Mouse (Mus musculus): ENCODE results near the gene Nip7.
"Not testable (repeated sequence)": the region's sequence is repeated elsewhere in the genome, so short reads cannot be mapped to it uniquely, and the experiment has no call there.

The Nip7 gene

DNA sequence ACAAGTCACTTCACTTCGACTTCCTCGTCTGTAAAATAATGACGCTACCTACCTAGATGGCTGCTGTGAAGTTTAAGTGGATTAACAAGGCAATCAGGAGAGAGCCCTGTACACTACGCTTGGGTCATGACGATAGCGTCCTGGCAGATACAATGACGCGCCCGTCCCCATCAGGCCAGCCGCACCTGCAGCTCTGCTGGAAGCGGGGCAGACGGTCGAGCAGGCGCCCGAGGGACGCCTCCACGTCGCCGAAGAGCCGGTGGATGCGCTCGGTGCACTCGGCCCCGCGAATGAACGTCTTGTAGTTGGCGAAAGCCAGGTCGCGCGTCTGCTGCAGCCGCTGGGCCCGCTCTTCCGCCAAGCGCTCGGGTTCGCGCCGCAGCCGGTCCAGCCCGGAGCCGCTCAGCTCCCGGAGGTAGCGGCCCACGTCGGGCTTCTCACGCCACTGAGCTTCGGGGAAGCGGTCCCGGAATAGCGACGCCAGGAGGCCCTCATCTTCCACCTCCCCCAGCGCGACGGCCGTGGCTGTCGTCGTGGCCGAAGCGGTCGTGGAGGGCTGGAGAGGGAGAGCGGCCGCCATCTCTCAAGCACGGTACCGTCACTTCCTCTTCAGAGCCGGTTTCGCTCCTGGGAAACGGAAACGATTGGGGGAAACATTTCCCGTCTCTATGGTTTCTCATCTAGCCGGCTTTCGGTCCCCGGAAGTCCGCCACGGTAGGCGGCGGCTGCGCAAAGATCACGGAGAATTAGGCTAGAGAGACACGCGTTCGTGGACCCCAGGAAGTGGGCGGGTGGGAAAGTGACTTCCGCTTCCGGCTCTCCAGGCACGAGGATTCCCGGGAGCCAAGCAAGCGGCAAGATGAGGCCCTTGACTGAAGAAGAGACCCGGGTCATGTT lies at the start of gene Nip7, which contains the start of gene Cog8:
Nip7 (plus strand) TSS at position 802 of the 897 bp plus-strand sequence.
Cog8 (minus strand) TSS at position 614 of the 897 bp plus-strand sequence.
- peak; percentile 94 for DNase-seq (ENCODE audit: low spot score)

DNA sequence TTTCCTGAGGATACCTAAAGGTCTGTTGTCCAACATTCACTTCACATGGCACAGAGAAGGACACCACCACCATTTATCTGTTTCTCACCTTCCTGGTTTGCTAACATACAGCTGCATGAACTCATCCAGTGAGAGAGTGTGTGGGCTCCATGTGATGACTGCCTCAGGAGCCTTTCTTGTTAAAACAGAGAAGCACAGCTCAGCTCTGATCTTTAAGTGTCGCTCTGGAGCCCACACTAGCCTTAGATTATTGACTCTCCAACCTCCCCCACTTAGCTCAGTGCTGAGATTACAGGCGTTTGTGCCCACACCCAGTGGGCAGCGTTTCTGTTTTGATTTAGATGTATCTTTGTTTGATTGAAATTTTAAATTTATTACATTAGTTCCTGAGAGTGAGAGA lies 48.9 kb upstream of the Nip7 start:
- DNase-seq (ENCODE audit: low spot score), result no peak

GRCm38 (mm10) chr8:107012666-107013065 lies 44.0 kb upstream of the Nip7 start:
- DNase-seq (ENCODE audit: low spot score), result no peak

- DNase-seq (ENCODE audit: low spot score), result no peak
Observed at GRCm38 (mm10) chr8:107014915-107015314, 41.8 kb upstream of the Nip7 start.

DNA sequence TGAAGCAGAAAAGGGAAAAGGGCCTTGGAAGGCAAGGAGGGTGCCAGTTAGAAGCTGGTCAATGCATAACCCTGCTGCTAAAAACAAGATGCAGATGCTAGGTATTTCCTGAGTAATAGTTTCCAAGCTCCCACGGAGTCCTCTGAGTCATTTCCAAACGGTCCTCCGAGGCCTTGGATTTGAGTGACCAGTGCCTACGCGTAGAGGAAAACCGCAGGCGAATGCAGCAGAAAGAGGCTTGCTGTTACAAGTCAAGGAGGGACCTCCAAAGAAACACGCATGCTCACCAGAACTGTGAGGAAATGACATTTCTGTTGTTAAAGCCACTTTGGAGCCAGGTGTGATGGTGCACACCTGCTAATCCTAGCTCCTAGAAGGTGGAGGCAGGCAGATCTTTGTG lies 33.2 kb upstream of the Nip7 start:
- peak; percentile 17 for DNase-seq (ENCODE audit: low spot score)

- no peak for DNase-seq (ENCODE audit: low spot score)
Observed at GRCm38 (mm10) chr8:107029310-107029709, 27.4 kb upstream of the Nip7 start.

GRCm38 (mm10) chr8:107030058-107030457 lies 26.6 kb upstream of the Nip7 start:
- DNase-seq (ENCODE audit: low spot score), result no peak

DNA sequence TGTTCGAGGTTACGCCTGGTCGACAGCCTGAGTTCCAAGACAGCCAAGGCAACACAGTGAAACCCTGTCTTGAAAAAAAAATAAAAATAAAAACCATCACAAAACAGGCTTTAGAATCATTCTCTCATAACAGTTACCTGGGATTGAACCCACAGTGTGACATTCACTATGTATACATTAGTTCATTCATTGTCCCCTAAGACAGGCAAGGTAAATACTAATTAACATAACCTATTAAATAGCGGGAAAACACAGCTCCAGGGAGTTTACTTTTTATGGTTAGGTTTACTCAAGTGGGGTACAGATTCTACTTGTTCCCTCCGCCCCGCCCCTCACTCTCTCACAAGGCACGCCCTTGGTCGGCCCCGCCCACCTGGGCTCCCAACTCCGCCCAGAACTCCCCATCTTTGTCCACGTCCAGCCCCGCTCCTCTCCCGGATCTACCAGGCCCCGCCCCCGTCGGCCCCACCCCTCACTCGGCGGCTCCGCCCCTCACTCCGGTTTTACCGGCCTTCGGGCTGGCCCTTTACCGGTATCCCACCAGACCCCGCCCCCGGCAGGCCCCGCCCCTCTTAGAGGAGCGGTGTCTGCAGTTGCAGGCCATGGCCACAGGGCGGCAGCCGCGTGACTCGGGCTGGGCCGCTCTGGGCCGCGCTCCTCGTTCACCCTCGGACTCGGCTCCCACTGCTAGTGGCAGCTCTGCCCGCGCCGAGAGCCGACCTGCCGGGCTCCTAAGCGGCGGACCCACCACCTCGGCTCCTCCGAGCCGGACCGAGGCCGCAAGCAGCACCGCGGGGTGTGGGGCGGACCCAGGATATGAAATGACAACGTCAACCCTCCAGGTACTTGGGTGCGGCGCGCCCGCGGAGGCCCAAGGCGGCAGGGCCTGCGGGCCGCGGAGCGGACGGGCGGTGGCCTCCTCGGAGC lies 25.8 kb upstream of the Nip7 start, which contains the start of gene Vps4a:
Vps4a (plus strand) TSS at position 573 of the 927 bp plus-strand sequence.
- peak; percentile 92 for DNase-seq (ENCODE audit: low spot score)

DNA sequence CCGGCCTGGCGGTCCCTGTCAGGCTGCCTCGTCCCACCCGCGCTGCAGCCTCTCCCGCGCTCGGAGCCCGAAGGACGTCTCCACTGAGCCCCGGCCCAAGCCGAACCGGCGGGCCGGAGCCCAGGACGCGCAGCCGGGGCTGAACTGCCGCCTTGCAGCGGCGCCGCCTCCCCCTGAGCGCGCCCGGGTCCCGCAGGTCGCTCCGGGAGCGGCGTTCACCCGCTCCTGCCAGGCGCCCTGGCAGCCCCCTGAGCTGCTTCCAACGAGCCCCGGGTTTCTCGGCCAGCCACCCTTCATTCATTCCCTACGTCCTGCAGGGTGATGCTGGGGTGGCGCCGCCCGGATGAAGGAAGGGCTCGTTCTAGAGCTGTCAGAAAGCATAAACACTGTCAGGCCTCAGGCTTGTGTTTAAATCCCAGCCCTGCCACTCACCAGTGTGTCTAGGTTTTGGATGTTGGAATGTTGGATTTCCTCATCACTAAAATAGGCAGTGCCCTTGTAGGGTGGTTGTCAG lies 25.0 kb upstream of the Nip7 start:
- no peak for DNase-seq (ENCODE audit: low spot score)

DNA sequence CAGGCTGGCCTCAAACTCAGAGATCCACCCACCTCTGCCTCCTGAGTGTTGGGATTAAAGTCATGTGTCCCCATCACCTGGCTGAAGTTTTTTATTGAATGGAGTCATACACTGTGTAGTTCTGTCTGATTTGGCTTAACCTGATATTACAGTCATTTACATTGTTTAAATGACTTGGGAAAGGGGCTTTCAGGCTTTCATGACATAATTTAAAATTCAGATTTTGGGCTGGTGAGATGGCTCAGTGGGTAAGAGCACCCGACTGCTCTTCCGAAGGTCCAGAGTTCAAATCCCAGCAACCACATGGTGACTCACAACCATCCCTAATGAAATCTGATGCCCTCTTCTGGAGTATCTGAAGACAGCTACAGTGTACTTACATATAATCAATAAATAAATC lies 23.1 kb upstream of the Nip7 start:
- not testable (repeated sequence) for DNase-seq (ENCODE audit: low spot score)

DNA sequence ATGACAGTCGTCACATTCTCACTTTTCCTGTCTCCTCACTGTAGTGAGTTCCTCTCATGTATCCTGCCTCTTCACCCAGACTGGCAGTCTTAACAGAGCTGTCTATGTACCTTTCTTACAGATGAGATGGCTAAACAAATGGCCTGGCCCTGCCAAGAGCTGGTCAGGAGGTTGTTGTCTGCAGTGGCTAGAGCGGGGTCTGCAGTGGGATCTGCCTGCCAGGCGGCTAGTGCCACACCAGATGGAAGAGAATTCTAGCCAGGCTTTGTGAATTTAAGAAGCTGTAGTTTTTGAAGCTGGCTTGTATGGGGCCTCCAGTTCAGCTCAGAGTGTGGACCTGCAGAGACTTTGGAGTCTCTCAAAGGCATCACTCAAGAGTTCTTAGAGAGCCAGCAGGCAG lies 21.0 kb upstream of the Nip7 start:
- no peak for DNase-seq (ENCODE audit: low spot score)

- peak; percentile 57 for DNase-seq (ENCODE audit: low spot score)
Observed at GRCm38 (mm10) chr8:107036626-107037025, 20.1 kb upstream of the Nip7 start.

GRCm38 (mm10) chr8:107040632-107041031 lies 16.0 kb upstream of the Nip7 start:
- DNase-seq (ENCODE audit: low spot score), result no peak

DNA sequence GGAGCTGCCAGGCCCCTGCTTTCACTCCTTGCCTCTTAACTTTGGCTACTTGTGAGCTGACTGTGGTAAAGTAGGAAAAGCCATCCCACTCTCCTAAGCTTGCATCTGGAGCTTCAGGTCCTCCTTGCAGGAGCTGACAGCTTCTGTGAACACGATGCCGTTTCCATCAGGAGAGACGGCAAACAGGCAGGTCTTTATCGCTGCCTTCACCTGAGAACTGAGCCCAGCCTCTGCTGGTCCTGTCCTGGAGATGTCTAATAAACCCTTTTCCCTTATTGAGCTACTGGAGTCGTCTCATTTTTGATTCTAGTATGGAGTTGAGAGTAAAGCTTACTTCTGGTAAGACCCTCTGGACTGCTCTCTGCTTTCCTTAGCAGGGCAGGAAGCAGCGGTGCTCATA lies 11.2 kb upstream of the Nip7 start:
- no peak for DNase-seq (ENCODE audit: low spot score)

DNA sequence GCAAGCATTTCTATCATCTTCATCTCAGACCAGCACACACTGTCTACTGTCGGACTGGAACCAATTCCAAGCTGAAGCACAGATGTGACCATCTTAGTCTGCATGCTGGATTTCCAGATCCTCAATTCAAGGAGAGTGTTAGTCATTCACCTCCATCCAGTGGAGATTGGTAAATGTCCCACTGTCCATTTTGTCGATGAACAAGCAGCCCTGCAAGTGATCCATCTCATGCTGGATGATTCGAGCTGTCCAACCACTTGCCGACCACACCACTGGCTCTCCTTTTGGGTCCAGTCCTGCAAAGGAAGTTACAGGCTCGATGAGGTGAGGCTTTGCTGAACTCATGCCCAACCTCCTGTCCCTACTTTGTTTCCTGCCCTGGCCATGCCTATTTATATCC lies 9.7 kb upstream of the Nip7 start:
- DNase-seq (ENCODE audit: low spot score), result no peak

DNA sequence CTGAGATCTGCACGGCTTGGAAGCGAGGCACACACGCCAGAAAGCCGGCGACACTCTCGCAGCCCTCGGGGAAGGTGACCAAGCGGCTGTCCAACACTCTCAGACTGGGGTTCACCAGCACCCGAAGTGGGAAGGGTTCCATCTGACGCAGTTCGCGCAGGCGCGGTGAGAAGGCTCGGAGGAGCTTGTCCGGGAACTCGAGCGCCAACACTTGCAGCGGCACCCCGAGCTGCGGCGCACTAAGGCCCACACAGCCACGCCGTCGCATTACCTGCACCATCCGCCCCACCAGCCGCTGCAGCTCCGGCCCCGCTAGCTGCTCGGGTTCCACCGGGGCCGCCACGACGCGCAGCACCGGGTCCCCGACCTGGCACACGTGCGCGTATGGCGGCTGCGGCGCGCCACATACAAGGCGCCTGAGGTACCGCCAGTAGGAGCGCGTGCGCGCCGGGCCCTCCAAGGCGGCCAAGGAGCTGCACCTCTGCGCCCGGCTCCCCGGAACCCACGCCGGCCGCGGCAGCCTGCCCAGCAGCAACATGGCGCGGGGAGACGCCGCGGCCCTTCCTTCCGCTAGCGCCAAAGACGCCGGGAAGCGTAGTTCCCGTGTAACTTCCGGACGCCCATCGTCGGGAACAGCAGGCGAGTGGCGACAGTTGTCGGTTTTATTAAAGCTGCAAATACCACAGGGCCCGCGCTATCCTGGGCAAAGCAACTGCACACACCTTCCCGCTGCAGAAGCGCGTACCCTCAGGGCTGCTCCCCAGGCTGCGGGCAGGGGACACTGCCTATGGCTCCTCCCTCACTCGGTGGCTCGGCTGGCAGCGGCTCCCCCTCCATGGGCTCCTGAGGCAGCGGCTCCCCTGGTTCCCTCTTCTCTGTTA lies 8.4 kb upstream of the Nip7 start, which contains the start of gene Pdf:
Pdf (minus strand) TSS at position 554 of the 881 bp plus-strand sequence.
- DNase-seq (ENCODE audit: low spot score), result peak; percentile 66

DNA sequence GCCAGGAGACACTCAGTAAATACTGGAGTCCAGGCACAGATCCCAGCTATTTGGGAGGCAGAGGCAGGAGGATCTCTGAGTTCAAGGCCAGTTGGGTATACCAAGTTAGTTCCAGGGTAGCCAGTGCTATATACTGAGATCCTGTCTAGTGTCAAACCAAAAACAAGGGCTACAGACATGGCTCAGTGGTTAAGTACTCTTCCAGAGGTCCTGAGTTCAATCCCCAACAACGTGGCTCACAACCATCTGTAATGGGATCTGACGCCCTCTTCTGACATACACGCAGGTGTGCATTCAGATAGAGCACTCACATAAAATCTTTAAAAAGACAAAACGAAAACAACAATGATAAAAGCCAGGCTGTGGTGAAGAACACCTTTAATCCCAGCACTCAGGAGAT lies 7.2 kb upstream of the Nip7 start:
- no peak for DNase-seq (ENCODE audit: low spot score)

DNA sequence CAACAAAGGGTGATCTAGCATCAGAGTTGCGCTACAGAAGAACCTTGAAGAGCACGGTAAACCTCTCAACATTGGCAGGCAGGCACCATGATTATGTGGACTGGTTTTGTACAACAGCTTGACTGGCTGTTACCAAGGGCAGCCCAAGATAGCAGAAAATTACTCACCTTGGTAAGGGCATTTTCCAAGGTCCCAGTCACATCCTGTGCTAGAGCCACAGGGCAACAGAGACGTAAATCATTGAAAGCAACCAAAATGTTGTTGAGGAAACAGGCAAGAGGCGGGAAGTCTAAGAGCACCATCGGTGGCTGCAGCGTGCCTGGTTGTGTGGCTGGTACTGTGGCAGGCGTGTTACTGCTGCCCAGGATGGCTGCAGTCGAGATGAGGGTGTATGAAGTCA lies 4.6 kb upstream of the Nip7 start:
- no peak for DNase-seq (ENCODE audit: low spot score)

DNA sequence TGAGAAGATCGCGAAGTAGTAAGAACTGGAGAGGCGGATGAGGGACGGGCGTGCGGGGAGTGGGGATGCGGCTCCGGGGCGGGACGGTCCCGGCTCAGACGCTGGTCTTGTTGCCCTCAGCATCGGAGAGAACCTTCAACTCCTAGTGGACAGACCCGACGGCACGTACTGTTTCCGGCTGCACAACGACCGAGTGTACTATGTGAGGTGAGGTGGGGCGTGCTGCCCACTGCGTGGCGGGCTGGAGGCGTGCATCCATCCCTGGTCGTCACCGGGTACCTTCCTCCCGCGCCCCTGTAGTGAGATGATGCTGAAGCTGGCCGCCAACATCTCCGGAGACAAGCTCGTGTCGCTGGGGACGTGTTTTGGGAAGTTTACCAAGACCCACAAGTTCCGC lies 294 bp downstream of the Nip7 start:
- DNase-seq (ENCODE audit: low spot score), result no peak

DNA sequence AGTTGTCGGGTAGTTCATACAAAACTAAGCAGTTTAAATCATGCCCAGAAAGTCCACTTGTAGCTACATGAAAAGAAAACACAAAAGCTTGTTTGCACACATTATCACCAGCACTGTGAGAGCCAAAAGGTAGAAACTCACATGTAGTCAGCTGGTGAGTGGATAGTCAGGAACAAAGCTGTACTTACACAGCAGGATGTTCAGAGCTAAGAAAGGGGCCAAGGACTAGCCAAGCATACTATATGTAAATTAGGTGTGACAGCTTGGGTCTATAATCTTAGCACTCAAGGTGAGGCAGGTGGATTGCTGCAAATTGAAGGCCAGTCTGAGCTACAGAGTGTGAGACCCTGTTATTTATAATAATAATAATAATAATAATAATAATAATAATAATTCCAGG lies 5.9 kb downstream of the Nip7 start:
- no peak for DNase-seq (ENCODE audit: low spot score)
